Mouse (Mus musculus) neural tube, embryonic 11.5 days (tissue): ENCODE results near the gene Prkcd. TPM values are rescaled to one million over a fixed set of nuclear protein-coding genes. Genes with fewer than 3 reads are reported as not detected.
A peak's percentile ranks its signal among the peaks of the same experiment; 100 is the strongest.

Source experiments
- ATAC-seq: fragments of 200-750 bp; cut with Nextera tagmentation; 2 replicates; pipeline ENCODE4 v1.8.0; 2017; ENCODE audit warnings: moderate number of reproducible peaks, mild to moderate bottlenecking, moderate TSS enrichment, moderate library complexity; ENCODE audit not compliant: insufficient read depth, low FRiP score, low TSS enrichment
- DNase-seq: peaks from one replicate; pipeline ENCODE4 v3.0.0-alpha.2; 2015; ENCODE audit warnings: low spot score
- H3K27ac ChIP-seq: fragments of 300-500 bp; sonication (generic); 2 replicates; pipeline ENCODE4 v1.5.1; 2014; ENCODE audit warnings: low read depth, mild to moderate bottlenecking, low read length
- H3K27me3 ChIP-seq: fragments of 300-500 bp; sonication (generic); 2 replicates; pipeline ENCODE4 v1.6.1; 2014; ENCODE audit warnings: mild to moderate bottlenecking, low read length, mixed read lengths; ENCODE audit not compliant: control insufficient read depth, insufficient read depth
- H3K36me3 ChIP-seq: fragments of 300-500 bp; sonication (generic); 2 replicates; pipeline ENCODE4 v1.6.1; 2014; ENCODE audit warnings: mild to moderate bottlenecking, low read length, moderate library complexity, mixed read lengths; ENCODE audit not compliant: control insufficient read depth, insufficient read depth
- H3K4me1 ChIP-seq: fragments of 300-500 bp; sonication (generic); 2 replicates; pipeline ENCODE4 v1.6.1; 2014; ENCODE audit warnings: low read length, mixed read lengths; ENCODE audit not compliant: control insufficient read depth, insufficient read depth
- H3K4me2 ChIP-seq: fragments of 300-500 bp; sonication (generic); 2 replicates; pipeline ENCODE4 v1.6.1; 2014; ENCODE audit warnings: low read depth, mild to moderate bottlenecking, moderate library complexity
- H3K4me3 ChIP-seq: fragments of 300-500 bp; sonication (generic); 2 replicates; pipeline ENCODE4 v1.5.1; 2014; ENCODE audit warnings: low read depth, low read length
- H3K9ac ChIP-seq: fragments of 300-500 bp; sonication (generic); 2 replicates; pipeline ENCODE4 v1.6.1; 2014; ENCODE audit warnings: mild to moderate bottlenecking, low read length
- H3K9me3 ChIP-seq: fragments of 300-500 bp; sonication (generic); 2 replicates; pipeline ENCODE4 v1.6.1; 2016; ENCODE audit warnings: low read length; ENCODE audit not compliant: control insufficient read depth
- WGBS: fragments of 180-500 bp; shearing (Covaris S2); extraction: QIAGEN DNeasy Blood & Tissue Kit; methylation state at CpG from one replicate; pipeline ENCODE4 v1.1.7; 2014; 5-methylcytosine and 5-hydroxymethylcytosine counted together
- polyA plus RNA-seq: library from polyadenylated mRNA; unstranded; fragments of >200 nt; fragmentation: Nextera tagmentation; extraction: Ambion mirVana; gene quantifications from 2 replicates; pipeline ENCODE4 v1.2.1, GENCODE M21; 2014

Gene Prkcd
- polyA plus RNA-seq, 1 experiment from 2014 or later, result 36.4 TPM

DNA sequence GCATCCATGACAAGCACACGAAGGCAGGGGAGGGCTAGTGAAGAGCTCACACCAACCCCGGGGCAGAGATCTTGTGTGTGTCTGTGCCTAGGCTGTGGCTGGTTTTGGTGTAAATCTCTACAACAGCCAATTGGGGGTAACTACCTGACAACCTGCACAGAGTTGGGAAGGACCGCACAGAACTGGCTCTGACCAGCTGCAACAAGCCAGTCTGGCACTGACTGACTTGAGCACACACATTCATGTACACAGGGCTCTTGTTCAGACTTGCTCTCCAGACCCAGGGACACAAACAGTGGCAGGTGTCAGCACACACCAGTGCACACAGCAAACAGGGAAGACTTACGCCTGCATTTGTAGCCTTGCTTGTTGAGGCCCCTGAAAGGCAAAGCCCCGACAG, 19.2 kb downstream of the Prkcd start:
- no peak overlapping the region for H3K9ac ChIP-seq
- ATAC-seq (no peak), DNase-seq (no peak)
- no peaks in the 10 kb centered on the region for H3K9me3 ChIP-seq
- H3K27ac ChIP-seq, result no peak overlapping the region
- no peaks in the 10 kb centered on the region for H3K36me3 ChIP-seq
- no peaks in the 10 kb centered on the region for H3K27me3 ChIP-seq
- H3K4me2 ChIP-seq, result no peak overlapping the region
- no peak overlapping the region for H3K4me3 ChIP-seq
- WGBS, result 86% methylated on average over 5 of the region's 5 CpGs
- H3K4me1 ChIP-seq, result no peaks in the 10 kb centered on the region

DNA sequence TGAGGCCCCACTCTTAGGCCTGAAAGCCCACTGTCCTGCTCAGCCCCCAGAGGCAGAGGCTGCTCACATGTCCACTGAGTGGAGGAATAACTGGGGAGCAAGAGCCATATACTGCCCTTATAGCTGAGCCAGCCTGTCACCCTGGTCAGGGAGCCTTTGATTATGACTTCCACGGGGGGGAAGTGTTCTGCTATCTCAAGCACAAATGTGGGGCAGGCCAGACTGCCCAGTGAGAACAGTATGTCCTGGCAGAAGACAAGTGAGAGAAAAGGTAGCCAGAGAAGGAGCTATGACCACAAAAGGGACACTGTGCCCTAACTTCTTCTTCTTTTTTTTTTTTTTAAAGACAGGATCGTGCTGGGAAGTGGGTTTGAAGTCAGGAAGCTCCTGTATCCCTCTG, 28.9 kb downstream of the Prkcd start:
- peaks cover 15% of the 10 kb centered on the region for H3K4me1 ChIP-seq
- no peak overlapping the region for H3K4me2 ChIP-seq
- no peak overlapping the region for H3K27ac ChIP-seq
- no peaks in the 10 kb centered on the region for H3K9me3 ChIP-seq
- H3K4me3 ChIP-seq, result no peak overlapping the region
- 82% methylated on average over 2 of the region's 2 CpGs for WGBS
- 0 out of 2 replicates have a peak, but pooled peaks cover 2% of the 10 kb centered on the region for H3K36me3 ChIP-seq
- no peak overlapping the region for H3K9ac ChIP-seq
- DNase-seq (no peak), ATAC-seq (no peak)
- no peaks in the 10 kb centered on the region for H3K27me3 ChIP-seq

DNA sequence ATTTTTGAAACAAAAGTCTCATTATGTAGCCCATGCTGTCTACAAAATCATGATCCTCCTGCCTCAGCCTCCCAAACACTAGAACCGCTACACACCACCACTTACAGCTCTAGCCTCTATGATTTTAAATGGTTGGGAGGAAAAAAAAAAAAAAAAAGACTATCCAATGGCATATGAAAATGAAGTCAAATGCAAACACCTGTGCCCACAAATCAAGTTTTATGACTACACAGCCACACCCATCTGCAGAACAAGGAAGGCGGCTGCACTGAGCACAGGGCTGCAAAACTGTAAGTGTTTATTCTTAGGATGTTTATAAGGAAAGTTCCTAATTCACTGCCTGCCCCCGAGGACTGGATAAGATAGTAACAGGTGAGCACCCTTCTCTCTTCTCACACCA, 29.6 kb downstream of the Prkcd start:
- Histone ChIP-seq H3K9ac (no peak overlapping the region), H3K4me2 (no peak overlapping the region), H3K4me1 (peaks cover 15% of the 10 kb centered on the region), H3K27me3 (no peaks in the 10 kb centered on the region), H3K4me3 (no peak overlapping the region), H3K36me3 (0 out of 2 replicates have a peak, but pooled peaks cover 2% of the 10 kb centered on the region), H3K27ac (no peak overlapping the region), H3K9me3 (no peaks in the 10 kb centered on the region)
- 91% methylated on average over 3 of the region's 3 CpGs for WGBS
- no peak for DNase-seq
- ATAC-seq, result no peak

DNA sequence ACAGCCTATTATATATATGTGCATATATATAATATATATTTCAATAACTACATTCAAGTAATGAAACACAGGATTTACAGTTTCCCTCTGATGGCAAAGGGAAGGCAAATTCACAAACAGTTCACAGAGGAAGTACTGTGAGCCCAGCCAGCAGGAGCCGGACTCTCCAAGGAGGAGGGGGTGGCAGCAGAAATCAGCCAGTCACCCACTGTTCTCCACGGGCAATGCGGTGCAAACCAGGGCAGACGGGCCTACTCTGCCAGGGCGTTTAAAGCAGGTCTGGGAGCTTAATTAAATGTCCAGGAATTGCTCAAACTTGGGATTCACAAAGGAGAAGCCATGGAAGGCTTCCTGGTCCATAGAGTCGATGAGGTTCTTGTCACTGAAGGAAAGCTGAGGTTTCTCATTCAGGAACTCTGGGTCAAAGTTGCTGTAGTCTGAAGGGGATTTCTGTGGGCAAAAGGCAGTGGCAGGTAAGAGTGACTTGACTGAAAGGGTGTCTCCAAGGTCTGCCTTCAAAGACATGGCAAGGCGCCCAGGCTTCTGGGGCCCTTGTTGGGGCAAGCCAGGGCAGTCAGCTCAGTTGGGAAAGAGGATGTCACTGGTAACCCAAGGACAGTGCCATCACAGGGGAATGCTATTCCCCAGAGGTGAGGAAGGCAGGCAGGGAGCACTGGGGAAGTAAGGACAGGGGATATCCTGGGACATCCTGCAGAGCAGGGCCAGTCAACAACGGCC, 30.3 kb downstream of the Prkcd start:
- ATAC-seq (no peak), DNase-seq (no peak)
- Histone ChIP-seq H3K4me1 (peaks cover 15% of the 10 kb centered on the region), H3K9ac (no peak overlapping the region), H3K27me3 (no peaks in the 10 kb centered on the region), H3K27ac (no peak overlapping the region), H3K4me2 (no peak overlapping the region), H3K9me3 (no peaks in the 10 kb centered on the region), H3K36me3 (0 out of 2 replicates have a peak, but pooled peaks cover 2% of the 10 kb centered on the region), H3K4me3 (no peak overlapping the region)
- WGBS, result 87% methylated on average over 8 of the region's 8 CpGs

DNA sequence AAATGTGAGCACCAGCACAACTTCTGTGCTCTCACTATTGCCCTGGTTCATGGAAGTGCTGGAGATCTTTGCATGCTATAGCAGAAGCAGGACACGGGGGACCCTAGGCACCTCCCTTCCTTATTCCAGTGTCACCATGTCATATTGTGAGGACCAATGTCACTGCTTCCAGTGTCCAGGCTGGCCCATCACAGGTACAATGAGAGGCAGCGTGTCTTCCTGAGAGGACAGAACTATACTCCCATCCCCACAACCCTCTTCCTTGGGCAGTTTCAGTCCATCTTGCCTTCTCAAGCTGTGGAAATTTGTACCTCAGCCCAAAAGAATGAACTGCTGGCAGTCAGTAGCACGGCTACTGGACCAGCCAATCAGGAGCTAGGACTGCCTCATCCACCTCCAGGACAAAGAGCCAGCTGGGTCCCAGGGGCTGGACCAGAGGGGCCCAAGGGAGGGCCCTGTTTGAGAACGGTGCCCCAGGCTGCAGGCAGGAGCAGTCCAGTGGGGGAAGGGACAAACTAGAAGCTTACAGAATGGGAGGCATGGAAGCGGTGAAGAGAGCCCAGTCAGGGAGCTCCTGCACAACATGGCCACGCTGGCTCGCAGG, 31.8 kb downstream of the Prkcd start:
- H3K9me3 ChIP-seq, result no peaks in the 10 kb centered on the region
- WGBS, result 30% methylated on average over 7 of the region's 7 CpGs
- H3K4me1 ChIP-seq, result peaks cover 15% of the 10 kb centered on the region
- H3K4me3 ChIP-seq, result no peak overlapping the region
- H3K4me2 ChIP-seq, result peak overlapping the region; percentile 24; the same call in 1 of the 2 replicates
- H3K36me3 ChIP-seq, result 0 out of 2 replicates have a peak, but pooled peaks cover 2% of the 10 kb centered on the region
- peak; percentile 82 for DNase-seq
- peak overlapping the region; percentile 39 for H3K9ac ChIP-seq
- H3K27me3 ChIP-seq, result no peaks in the 10 kb centered on the region
- ATAC-seq, result peak; percentile 94
- H3K27ac ChIP-seq, result peak overlapping the region; percentile 77

DNA sequence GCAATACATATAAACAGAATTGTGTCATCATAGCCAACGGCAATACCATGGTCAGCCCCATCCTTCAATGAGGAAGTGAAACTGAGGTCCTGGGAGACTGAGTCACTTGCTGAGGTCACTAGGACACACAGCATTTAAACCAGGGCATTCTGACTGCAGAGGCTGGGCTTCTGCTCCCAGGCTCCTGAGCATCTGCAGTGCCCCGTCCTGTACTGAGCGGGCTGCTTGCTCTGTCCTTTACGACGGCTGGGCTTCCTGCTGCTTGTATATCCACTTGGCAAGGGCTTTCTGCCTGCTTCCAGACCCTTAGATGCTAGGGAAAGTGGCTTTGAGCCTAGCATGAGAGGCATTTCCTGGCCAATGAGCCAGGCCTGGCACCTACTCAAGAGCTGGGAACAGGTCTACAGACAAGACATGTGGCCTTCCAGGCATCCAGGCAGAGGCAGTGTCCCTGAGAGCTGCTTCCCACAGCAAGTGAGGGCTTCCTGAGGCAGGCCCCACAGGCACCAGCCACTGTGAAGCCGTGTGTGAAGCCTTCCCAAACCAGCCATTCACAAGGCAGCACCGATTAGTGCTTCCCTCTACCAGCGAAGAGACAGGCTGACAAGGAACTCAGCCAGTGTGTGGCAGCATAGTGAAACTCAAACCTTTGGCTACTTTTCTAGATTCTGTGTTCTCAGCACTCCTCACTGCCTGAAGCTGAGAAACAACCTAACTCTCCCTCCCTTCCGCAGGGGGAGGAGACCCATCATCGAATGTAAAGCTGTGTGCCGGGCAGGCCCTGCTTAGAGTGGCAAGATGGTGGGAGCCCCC, 32.5 kb downstream of the Prkcd start:
- no peak overlapping the region for H3K4me2 ChIP-seq
- H3K27ac ChIP-seq, result 0 out of 2 replicates have a peak overlapping the region, but pooled peaks have one; percentile 14
- WGBS, result 36% methylated on average over 11 of the region's 11 CpGs

DNA sequence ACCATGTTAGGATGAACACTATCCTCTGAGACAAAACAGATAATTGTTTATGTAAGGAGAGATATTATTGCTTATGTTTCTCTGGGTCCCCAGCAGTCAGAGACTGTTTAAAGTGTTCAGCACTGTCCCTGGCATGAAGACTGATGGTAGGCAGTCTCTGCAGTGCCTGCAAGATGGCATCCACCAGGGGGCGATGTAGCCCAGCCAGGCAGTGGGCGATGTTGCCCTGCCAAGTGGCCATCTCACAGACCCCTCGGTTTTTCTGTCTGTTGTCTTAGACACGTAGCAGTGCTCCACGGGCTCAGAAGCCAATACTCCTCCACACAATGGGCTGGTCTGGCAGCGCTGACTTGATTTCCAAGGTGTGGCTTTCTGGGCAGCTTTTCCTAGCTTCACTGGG, 34.6 kb downstream of the Prkcd start:
- Histone ChIP-seq H3K9ac (no peak overlapping the region), H3K4me2 (no peak overlapping the region), H3K4me3 (no peak overlapping the region), H3K27ac (no peak overlapping the region), H3K27me3 (no peaks in the 10 kb centered on the region), H3K36me3 (no peaks in the 10 kb centered on the region), H3K9me3 (no peaks in the 10 kb centered on the region), H3K4me1 (peaks cover 15% of the 10 kb centered on the region)
- ATAC-seq, result 0 out of 2 replicates have a peak, but pooled peaks have one; percentile 22
- peak; percentile 82 for DNase-seq
- 13% methylated on average over 6 of the region's 6 CpGs for WGBS

More for the DNA sequence above, 32.5 kb downstream of the Prkcd start:
- H3K27me3 ChIP-seq, result no peaks in the 10 kb centered on the region
- H3K9me3 ChIP-seq, result no peaks in the 10 kb centered on the region
- 0 out of 2 replicates have a peak, but pooled peaks cover 1% of the 10 kb centered on the region for H3K36me3 ChIP-seq
- H3K4me1 ChIP-seq, result peaks cover 15% of the 10 kb centered on the region
- DNase-seq (peak; percentile 47), ATAC-seq (peak; percentile 53)
- H3K9ac ChIP-seq, result peak overlapping the region; percentile 27
- H3K4me3 ChIP-seq, result no peak overlapping the region

DNA sequence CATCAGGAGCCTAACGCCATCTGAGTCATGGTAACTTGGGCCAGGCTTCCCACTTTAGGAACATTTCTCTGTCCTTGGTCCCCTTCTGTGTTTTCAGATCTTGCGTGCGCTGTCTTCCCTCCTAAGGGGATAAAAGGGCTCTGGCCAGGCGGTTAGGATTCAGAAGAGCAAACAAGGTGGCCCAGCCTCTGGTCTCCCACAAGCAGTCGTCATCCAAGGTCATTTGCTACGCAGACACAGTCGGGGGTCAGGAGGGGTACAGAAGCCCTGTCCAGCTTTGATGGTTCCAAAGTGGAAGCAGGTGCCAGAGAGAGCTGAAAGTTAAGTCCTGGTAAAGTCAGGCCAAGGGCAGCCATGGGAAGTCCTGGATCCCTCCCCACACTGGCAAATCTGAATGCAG, 35.1 kb downstream of the Prkcd start:
- Histone ChIP-seq H3K4me3 (no peak overlapping the region), H3K27ac (no peak overlapping the region), H3K9ac (no peak overlapping the region), H3K4me2 (no peak overlapping the region), H3K4me1 (peaks cover 15% of the 10 kb centered on the region), H3K9me3 (no peaks in the 10 kb centered on the region), H3K27me3 (no peaks in the 10 kb centered on the region), H3K36me3 (no peaks in the 10 kb centered on the region)
- DNase-seq, result no peak
- no peak for ATAC-seq
- WGBS, result 69% methylated on average over 7 of the region's 7 CpGs
